Mouse (Mus musculus) C2C12 (cell line): ENCODE measurements around the gene Fez2.

ENCODE experiments used
- CTCF ChIP-seq: IDR thresholded peaks from one replicate; pipeline ENCODE4 v1.5.1; 2011; ENCODE audit not compliant: control insufficient read depth, insufficient read depth, insufficient read length
- MYOG ChIP-seq: IDR thresholded peaks from one replicate; pipeline ENCODE4 v1.6.1; 2011; ENCODE audit not compliant: control insufficient read depth, insufficient read length; ENCODE audit errors: extremely low read depth
- USF1 ChIP-seq: IDR thresholded peaks from one replicate; pipeline ENCODE4 v1.6.1; 2011; ENCODE audit warnings: low read depth, mild to moderate bottlenecking, control low read depth, moderate library complexity

DNA sequence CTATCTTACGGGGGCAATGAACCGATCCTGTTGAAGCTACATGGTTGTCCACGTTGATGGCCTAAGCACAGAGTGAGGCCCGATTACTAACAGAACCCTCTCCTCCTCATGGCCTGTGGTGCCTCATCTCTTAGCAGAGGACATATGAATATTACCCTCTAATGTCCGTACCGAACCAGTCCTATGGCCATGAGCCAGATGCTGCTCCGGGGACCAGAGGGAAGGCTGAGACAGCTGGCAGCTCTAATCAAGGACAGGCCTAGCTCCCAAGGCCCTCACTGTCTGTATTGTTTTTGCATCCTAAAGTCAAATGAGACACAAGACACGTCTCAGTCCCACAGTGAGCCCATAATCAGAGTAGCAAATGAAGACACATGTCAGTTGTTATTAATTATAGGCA is 62.3 kb downstream of the Fez2 start:
- TF ChIP-seq CTCF, result no peak
- no peak for TF ChIP-seq USF1
- no peak for TF ChIP-seq MYOG
